Mouse (Mus musculus): ENCODE measurements around the gene Tcf3.

Gene Tcf3

GRCm38 (mm10) chr10:80407924-80408323 is 25.5 kb downstream of the Tcf3 start:
- in situ Hi-C loops (cut with MboI, MseI): no loop called here

GRCm38 (mm10) chr10:80406684-80407501 is 26.6 kb downstream of the Tcf3 start, which contains the start of gene Uqcr11:
Gene Uqcr11 (minus strand): TSS chr10:80406830.
- in situ Hi-C loops (cut with MboI, MseI): no loop called here

GRCm38 (mm10) chr10:80405481-80406173 is 27.8 kb downstream of the Tcf3 start:
- in situ Hi-C loops (cut with MboI, MseI): no loop called here

- in situ Hi-C loops (cut with MboI, MseI): no loop called here
These were observed 30.3 kb downstream of the Tcf3 start for GRCm38 (mm10) chr10:80403044-80403692.

- in situ Hi-C loops (cut with MboI, MseI): no loop called here
These were observed 32.7 kb downstream of the Tcf3 start for GRCm38 (mm10) chr10:80400704-80401161.

GRCm38 (mm10) chr10:80399973-80400703 is 33.3 kb downstream of the Tcf3 start:
- in situ Hi-C loops (cut with MboI, MseI): no loop called here

- in situ Hi-C loops (cut with MboI, MseI): no loop called here
These were observed 34.1 kb downstream of the Tcf3 start, which contains the start of gene Mbd3 for GRCm38 (mm10) chr10:80399191-80399972. Gene Mbd3 (minus strand): TSS chr10:80399550.

- in situ Hi-C loops (cut with MboI, MseI): no loop called here
These were observed 34.7 kb downstream of the Tcf3 start for GRCm38 (mm10) chr10:80398719-80399190.

GRCm38 (mm10) chr10:80398174-80398535 is 35.3 kb downstream of the Tcf3 start:
- in situ Hi-C loops (cut with MboI, MseI): no loop called here

GRCm38 (mm10) chr10:80397524-80398173 is 35.8 kb downstream of the Tcf3 start:
- in situ Hi-C loops (cut with MboI, MseI): no loop called here

GRCm38 (mm10) chr10:80396822-80397523 is 36.5 kb downstream of the Tcf3 start:
- in situ Hi-C loops (cut with MboI, MseI): no loop called here

GRCm38 (mm10) chr10:80395025-80395627 is 38.3 kb downstream of the Tcf3 start:
- in situ Hi-C loops (cut with MboI, MseI): no loop called here

- in situ Hi-C loops (cut with MboI, MseI): no loop called here
These were observed 40.8 kb downstream of the Tcf3 start for GRCm38 (mm10) chr10:80392687-80393086.

- in situ Hi-C loops (cut with MboI, MseI): no loop called here
These were observed 42.8 kb downstream of the Tcf3 start for GRCm38 (mm10) chr10:80390697-80391096.

GRCm38 (mm10) chr10:80389185-80389708 is 44.2 kb downstream of the Tcf3 start:
- in situ Hi-C loops (cut with MboI, MseI): no loop called here

- in situ Hi-C loops (cut with MboI, MseI): no loop called here
These were observed 44.7 kb downstream of the Tcf3 start for GRCm38 (mm10) chr10:80388731-80389130.

- in situ Hi-C loops (cut with MboI, MseI): no loop called here
These were observed 45.9 kb downstream of the Tcf3 start, which contains the start of gene Mex3d for GRCm38 (mm10) chr10:80387522-80387959. Gene Mex3d (minus strand): TSS chr10:80387659.

- in situ Hi-C loops (cut with MboI, MseI): no loop called here
These were observed 46.5 kb downstream of the Tcf3 start for GRCm38 (mm10) chr10:80386735-80387471.

Measured in T-helper 2 cell (primary cell).